Mouse (Mus musculus) liver, embryonic 14.5 days (tissue): Measurements from ENCODE around the gene Sh3bp4. TPM values are rescaled to one million over a fixed set of nuclear protein-coding genes. Genes with fewer than 3 reads are reported as not detected.

ENCODE experiments used
- ATAC-seq: fragments of 200-750 bp; cut with Nextera tagmentation; 2 replicates; pipeline ENCODE4 v1.8.0; 2017; ENCODE audit warnings: moderate number of reproducible peaks, mild to moderate bottlenecking, moderate library complexity; ENCODE audit not compliant: insufficient read depth
- DNase-seq, 3 experiments: peaks; one replicate each; pipeline ENCODE4 v3.0.0-alpha.2; 2012 to 2013; ENCODE audit warnings: low read depth in 3 of 3, low spot score in 3 of 3
- H3K27ac ChIP-seq: fragments of 300-500 bp; sonication (generic); 2 replicates; pipeline ENCODE4 v1.5.1; 2014; ENCODE audit warnings: moderate library complexity, mild to moderate bottlenecking, control low read depth, inconsistent platforms
- H3K27me3 ChIP-seq: fragments of 300-500 bp; sonication (generic); 2 replicates; pipeline ENCODE4 v1.6.1; 2014; ENCODE audit warnings: mild to moderate bottlenecking, low read length, moderate library complexity; ENCODE audit not compliant: control insufficient read depth, insufficient read depth
- H3K36me3 ChIP-seq: fragments of 300-500 bp; sonication (generic); replicated peaks from 2 replicates; pipeline ENCODE4 v1.6.1; 2014; ENCODE audit warnings: low read depth; ENCODE audit not compliant: control insufficient read depth, insufficient read depth
- H3K4me1 ChIP-seq, 2 experiments: fragments of 200-500 bp in 1 of 2; fragments of 300-500 bp in 1 of 2; sonication (generic) in 1 of 2; replicated peaks; 2 replicates each; pipeline ENCODE4 v1.6.1; 2012 to 2014; ENCODE audit warnings: antibody characterized with exemption in 1 of 2, inconsistent platforms in 1 of 2, low read length in 1 of 2; ENCODE audit not compliant: control insufficient read depth in 2 of 2, insufficient read depth in 2 of 2
- H3K4me2 ChIP-seq: fragments of 300-500 bp; sonication (generic); 2 replicates; pipeline ENCODE4 v1.6.1; 2014; ENCODE audit warnings: low read depth, mild to moderate bottlenecking, control low read depth, moderate library complexity
- H3K4me3 ChIP-seq, 2 experiments: fragments of 200-500 bp in 1 of 2; fragments of 300-500 bp in 1 of 2; sonication (generic) in 1 of 2; 2 replicates each; pipeline ENCODE4 v1.5.1; 2012 to 2014; ENCODE audit warnings: low read depth in 2 of 2, low read length in 2 of 2, mild to moderate bottlenecking in 2 of 2, control low read depth in 1 of 2, inconsistent platforms in 1 of 2, moderate library complexity in 1 of 2; ENCODE audit not compliant: insufficient read depth in 1 of 2
- H3K9ac ChIP-seq: fragments of 300-500 bp; sonication (generic); replicated peaks from 2 replicates; pipeline ENCODE4 v1.6.1; 2014; ENCODE audit warnings: mild to moderate bottlenecking, control low read depth, moderate library complexity
- H3K9me3 ChIP-seq: fragments of 300-500 bp; sonication (generic); 2 replicates; pipeline ENCODE4 v1.6.1; 2016; ENCODE audit warnings: low read length, mixed read lengths; ENCODE audit not compliant: control insufficient read depth
- CTCF ChIP-seq: IDR thresholded peaks from 2 replicates; pipeline ENCODE4 v1.5.1; 2016; ENCODE audit warnings: antibody characterized with exemption, low read depth, control low read depth
- EP300 ChIP-seq: IDR thresholded peaks from 2 replicates; pipeline ENCODE4 v1.6.1; 2016; ENCODE audit warnings: antibody characterized with exemption, low read depth
- WGBS: fragments of 180-500 bp; shearing (Covaris S2); extraction: QIAGEN DNeasy Blood & Tissue Kit; methylation state at CpG from one replicate; pipeline ENCODE4 v1.1.7; 2014; ENCODE audit not compliant: insufficient replicate concordance; 5-methylcytosine and 5-hydroxymethylcytosine counted together
- polyA plus RNA-seq, 2 experiments: library from polyadenylated mRNA; depleted of rRNA in 1 of 2; stranded (reverse) in 1 of 2; unstranded in 1 of 2; fragments of >200 nt; fragmentation: Nextera tagmentation in 1 of 2; extraction: Ambion mirVana in 1 of 2; gene quantifications; 2 replicates each; pipeline versions ENCODE4 v1.2.1 to v1.2.3; 2012 to 2014

The Sh3bp4 gene
- polyA plus RNA-seq, 2 experiments, result 0.51 to 0.63 TPM

DNA sequence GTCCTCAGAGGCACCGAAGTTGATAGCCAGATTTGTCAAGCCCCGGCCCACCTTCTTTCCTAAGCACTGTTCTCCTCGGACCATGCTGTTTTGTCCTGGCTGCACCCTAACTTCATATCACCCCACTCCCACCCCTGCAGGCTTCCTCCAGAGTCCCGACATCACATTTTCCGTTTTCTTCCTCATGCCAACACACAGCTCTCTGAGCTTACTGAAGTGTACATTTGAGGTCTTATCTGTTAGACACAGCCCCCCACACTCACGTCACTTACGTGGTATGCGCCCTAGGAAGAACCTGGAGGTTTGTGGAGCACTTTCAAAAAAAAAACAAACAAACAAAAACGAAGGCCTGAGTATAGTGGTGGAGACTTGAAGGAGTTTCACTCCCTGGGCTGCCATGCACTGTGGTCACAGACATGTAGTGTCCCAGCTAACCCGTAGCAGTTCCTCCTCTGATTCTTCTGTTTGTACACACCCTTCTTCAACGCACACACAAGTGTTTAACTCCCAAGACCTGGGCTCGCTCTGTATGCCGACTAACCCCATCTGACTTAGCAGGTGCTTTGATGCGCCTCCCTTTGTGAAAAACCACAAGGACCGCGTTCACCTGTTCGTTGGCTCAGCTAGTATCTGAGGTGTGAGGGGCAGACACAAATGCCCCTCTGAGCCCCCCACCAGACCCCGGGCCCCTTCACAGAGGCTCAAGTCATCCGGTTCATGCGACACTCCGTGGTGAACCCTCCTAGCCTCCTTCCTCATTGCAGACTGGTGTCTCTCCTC, 19.8 kb downstream of the Sh3bp4 start:
- no peak for ATAC-seq
- Histone ChIP-seq H3K27ac (no peak overlapping the region), H3K4me3 (no peak overlapping the region), H3K27me3 (no peaks in the 10 kb centered on the region), H3K4me2 (no peak overlapping the region), H3K36me3 (no peaks in the 10 kb centered on the region), H3K4me1 (peaks cover 0 to 2% of the 10 kb centered on the region in 2 experiments; a peak in 1 of 4 replicates), H3K9me3 (no peaks in the 10 kb centered on the region), H3K9ac (no peak overlapping the region)
- TF ChIP-seq EP300 (no peak), CTCF (no peak)
- 29% methylated on average over 21 of the region's 21 CpGs for WGBS
- no peak for DNase-seq

DNA sequence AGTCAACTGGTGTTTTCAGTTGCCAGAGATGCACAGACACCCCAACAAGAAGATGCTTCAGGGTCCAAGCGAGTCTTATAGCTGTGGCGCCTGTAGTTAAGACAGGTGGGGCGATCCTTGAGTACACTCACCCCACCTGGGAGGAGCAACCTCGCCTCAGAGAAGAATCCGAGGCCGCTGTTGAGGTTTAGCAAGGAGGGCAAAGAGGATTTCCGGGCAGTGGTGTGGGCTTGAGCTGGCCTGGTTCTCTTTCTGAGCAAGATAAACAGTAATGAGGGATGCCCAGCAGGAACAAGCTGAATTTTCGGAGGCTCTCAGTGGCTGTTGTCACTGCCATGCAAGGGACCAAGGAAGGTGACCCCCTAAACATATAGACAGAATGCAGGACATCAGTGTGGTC, 20.5 kb downstream of the Sh3bp4 start:
- 52% methylated on average over 8 of the region's 8 CpGs for WGBS
- Histone ChIP-seq H3K9ac (no peak overlapping the region), H3K4me3 (no peak overlapping the region), H3K4me1 (peaks cover 0 to 2% of the 10 kb centered on the region in 2 experiments; a peak in 1 of 4 replicates), H3K27ac (no peak overlapping the region), H3K27me3 (no peaks in the 10 kb centered on the region), H3K36me3 (no peaks in the 10 kb centered on the region), H3K4me2 (no peak overlapping the region), H3K9me3 (no peaks in the 10 kb centered on the region)
- ATAC-seq (no peak), DNase-seq (no peak)
- TF ChIP-seq EP300 (no peak), CTCF (no peak)

DNA sequence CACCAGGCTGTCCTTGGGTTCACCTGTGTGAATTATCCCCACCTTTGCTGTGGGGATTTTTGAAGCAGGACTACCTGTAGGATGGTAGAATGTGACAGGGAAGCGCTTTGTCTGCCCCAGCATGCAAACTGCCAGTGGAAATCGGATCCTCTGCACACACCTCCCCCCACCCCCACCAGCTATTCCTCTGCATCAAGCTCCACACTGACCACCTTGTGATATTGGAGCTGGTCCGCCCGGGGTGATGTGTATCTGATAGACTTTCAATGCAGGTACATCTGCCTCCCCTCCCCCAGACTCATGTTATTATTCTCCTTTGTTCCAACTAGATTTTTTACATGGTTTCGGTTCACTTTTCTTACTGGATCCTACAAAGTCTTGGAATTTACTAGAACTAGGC, 21.8 kb downstream of the Sh3bp4 start:
- no peaks in the 10 kb centered on the region for H3K9me3 ChIP-seq

DNA sequence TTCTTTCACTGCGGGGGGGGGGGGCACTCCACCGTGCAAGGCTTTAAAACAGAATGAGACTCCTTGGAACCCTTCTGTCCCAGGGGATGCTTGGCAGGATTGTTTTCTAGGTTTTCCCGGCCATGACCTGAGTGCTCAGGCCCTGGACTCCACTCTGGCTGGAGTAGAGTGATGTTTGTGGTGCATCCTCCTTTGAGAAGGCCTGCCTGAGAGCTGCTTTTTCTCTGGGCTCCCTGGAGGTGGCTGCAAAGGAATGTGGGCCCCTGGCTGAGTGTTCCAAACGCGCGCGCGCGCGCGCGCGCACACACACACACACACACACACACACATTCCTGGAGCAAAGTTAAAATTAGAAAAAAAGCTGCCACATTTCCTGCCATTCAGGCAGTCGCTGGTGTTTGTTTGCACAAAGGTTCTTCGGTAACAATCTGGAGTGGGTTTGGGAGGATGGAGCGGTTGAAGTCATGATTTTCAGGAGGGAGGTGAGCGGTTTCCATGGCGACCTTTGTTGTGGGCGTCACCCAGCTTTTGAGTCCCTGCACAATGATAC, 22.3 kb downstream of the Sh3bp4 start:
- no peak overlapping the region for H3K27ac ChIP-seq
- DNase-seq (no peak), ATAC-seq (no peak)
- no peaks in the 10 kb centered on the region for H3K27me3 ChIP-seq
- no peak overlapping the region for H3K4me3 ChIP-seq
- H3K9me3 ChIP-seq, result no peaks in the 10 kb centered on the region
- H3K4me2 ChIP-seq, result no peak overlapping the region
- WGBS, result 30% methylated on average over 19 of the region's 19 CpGs
- no peaks in the 10 kb centered on the region for H3K36me3 ChIP-seq
- TF ChIP-seq EP300, result no peak
- no peak for TF ChIP-seq CTCF
- H3K9ac ChIP-seq, result no peak overlapping the region
- H3K4me1 ChIP-seq, result peaks cover 0 to 2% of the 10 kb centered on the region in 2 experiments; a peak in 1 of 4 replicates

More for the DNA sequence above, 21.8 kb downstream of the Sh3bp4 start:
- ATAC-seq (no peak), DNase-seq (no peak)
- H3K9ac ChIP-seq, result no peak overlapping the region
- no peaks in the 10 kb centered on the region for H3K27me3 ChIP-seq
- H3K27ac ChIP-seq, result no peak overlapping the region
- TF ChIP-seq EP300 (no peak), CTCF (no peak)
- no peak overlapping the region for H3K4me2 ChIP-seq
- no peaks in the 10 kb centered on the region for H3K36me3 ChIP-seq
- H3K4me1 ChIP-seq, result peaks cover 0 to 2% of the 10 kb centered on the region in 2 experiments; a peak in 1 of 4 replicates
- 59% methylated on average over 5 of the region's 5 CpGs for WGBS
- H3K4me3 ChIP-seq, result no peak overlapping the region

DNA sequence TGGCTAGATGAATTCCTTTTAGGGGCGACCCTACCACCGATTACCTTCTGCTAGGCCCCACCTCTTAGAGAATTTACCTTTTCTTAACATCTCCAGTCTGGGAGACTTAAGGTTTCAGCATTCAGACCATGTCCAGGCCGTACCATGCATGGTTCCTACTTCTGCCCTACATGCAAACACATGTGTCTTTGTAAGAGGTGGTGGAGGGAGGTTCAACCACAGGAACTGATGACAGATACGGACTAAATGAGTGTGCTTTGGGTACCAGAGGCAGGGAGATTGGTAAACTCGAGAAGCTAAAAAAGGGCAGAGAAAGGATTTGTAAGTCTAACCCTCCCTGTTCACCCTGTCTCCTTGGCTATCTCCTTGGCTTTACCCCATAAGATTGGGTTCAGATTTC, 23.5 kb downstream of the Sh3bp4 start:
- WGBS, result 49% methylated on average over 5 of the region's 5 CpGs
- Histone ChIP-seq H3K4me1 (peaks cover 0 to 2% of the 10 kb centered on the region in 2 experiments; a peak in 1 of 4 replicates), H3K36me3 (no peaks in the 10 kb centered on the region), H3K9ac (no peak overlapping the region), H3K9me3 (no peaks in the 10 kb centered on the region), H3K4me2 (no peak overlapping the region), H3K27ac (no peak overlapping the region), H3K4me3 (no peak overlapping the region), H3K27me3 (no peaks in the 10 kb centered on the region)
- ATAC-seq (no peak), DNase-seq (no peak)
- no peak for TF ChIP-seq CTCF
- TF ChIP-seq EP300, result no peak
